Mouse (Mus musculus) right cerebral cortex, postnatal 14 days (tissue): ENCODE measurements around the gene Kcne3.
A peak's percentile ranks its signal among the peaks of the same experiment; 100 is the strongest.

Experiments used
- DNase-seq: peaks from one replicate; pipeline ENCODE4 v3.0.0; 2022

The Kcne3 gene

DNA sequence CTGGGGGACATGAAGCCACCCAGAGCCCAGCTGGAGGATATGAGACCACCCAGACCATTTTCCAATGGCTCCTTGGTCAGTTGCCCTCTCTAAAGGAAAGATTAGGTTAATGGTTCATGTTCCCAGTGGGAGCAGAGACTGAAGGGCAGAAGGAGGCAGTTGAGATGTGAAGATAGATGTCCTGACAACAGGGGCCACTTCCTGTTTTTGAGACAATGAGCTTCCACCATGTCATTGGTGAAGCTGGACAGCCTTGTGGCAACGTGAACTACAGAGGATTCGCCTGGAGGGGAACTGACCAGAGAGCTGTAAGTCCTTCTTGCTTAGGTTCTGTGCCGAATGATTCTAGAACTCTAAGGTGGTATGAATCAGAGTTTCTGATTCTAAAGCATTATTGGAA is at the start of gene Kcne3:
Gene Kcne3, plus strand, starts transcription at position 234 of the 400 bp plus-strand sequence.
- DNase-seq = no peak

DNA sequence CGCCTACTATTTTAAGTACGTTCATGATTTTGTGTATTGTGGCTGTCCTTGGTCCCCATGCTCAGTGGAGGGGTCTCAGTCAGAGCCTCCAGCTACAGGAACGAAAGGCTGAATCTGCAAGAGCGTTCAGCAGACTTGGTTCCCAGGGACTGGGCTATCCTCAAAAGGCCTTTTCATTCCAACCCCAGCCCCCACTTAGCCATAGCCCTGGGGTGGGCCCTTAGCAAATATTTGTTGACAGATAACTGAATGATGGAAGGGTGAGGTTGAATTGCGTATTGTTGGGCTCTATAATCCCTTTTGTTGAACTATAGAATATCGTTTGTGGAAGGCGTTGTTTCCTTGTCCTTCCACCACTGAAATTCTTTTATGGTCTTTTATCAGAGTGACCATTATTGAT is 49.8 kb upstream of the Kcne3 start:
- DNase-seq = no peak

DNA sequence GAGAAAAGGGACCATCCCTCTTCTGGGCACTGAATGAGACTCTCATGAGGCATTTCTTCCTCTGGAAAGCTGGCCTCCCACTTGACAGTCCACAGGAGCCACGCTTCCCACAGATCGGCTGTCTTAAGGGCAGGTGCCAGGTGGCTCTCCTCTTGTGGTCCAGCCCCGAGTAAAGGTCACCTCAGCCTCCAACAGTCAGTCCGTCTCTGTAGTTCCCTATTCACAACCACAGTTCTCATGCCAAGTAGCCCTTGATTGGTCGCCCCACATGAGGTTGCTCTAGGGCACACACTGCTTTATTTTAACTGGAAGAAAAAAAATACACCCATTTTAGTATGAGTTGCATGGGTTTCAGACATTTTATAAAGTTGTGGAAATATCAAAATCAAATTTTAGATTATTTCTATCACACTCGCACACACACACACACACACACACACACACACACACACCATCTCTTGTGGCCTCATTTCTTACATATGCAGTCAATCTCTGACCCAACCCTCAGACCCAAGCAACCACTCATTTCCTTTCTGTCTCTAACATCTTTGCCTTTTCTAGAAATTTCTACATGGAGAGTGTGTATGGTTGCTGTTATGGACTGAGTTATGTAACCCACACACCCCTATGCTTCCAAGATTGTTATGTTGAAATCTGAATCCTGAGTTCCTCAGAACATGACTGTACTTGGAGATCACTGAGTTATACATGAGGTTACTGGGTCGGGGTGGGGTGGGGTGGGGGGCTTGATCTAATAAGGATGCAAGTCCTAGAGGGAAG is 47.9 kb upstream of the Kcne3 start:
- DNase-seq = no peak

DNA sequence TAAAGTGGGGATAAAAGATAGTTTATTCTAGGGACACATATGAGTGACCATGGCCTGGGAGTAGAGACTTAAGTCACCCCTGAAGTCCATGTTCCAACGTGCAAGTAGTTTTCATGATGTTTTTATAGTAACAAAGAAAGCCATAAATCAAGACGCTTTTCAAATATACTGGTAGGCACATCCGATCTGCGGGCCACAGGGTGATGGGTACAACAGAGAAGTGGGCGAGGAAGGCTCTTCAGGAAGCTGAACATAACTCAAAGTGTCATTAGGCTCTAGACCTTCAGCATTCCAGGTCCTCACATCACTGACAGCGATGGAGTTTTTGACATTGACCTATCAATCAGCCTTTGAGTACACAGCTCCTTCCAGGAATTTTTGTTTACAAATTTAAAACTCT is 45.7 kb upstream of the Kcne3 start:
- no peak for DNase-seq

DNA sequence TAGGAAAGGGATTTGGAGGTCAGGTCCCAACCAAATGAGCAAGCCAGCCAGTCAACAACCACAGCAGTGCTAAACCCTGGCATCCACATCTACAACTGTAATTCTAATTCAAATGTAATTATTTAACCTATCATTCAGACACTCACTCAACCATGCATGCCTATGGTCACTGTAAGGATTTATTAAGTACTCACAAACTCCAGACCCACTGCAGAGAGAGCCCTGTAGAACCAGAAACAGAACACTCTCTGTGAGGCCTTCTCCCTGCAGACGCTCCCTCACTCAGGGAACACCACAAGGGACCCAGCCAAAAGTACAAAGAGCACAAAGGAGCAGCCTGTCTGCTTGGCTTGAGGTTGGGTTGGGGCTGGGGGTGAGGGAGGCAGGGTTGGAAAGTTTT is 43.9 kb upstream of the Kcne3 start:
- DNase-seq = no peak

DNA sequence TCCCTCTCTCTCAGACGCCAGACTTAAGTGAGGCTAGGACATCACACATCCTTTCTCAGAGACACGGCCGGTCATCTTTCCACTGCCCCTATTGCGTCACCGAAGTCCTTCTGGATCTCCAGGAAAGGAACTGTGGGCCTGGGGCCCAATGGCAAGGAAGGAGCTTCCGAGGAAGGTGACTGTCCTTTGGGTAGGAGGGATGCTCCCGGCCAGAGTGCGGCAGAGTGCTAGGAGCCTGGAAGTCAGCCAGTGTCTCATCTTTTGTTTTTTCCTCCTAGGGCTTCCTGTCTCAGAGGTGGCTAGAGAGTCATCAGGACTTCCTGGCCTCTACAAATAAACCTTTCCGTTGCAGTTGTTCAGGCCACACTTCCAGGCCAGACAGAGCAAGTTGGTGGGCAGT is 39.3 kb upstream of the Kcne3 start:
- DNase-seq = no peak

DNA sequence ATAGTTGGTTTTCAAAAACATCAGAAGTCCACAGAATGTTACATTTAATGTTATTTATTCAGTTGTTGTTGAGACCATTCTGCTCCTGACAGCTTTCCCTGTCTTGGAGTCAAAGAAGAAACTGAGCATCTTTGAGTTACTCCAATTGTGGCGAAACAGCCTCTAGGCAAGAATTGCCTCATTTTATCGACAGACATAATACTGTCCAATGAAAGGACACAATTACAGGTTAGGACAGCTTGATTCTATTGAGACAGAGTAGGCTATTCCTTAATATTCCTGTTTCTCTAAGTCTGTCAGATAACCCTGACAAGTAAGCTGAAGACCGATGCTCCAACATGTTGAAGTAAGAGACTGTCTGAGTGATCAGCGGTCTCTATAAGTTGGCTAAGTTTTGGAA is 38.2 kb upstream of the Kcne3 start:
- DNase-seq = no peak

DNA sequence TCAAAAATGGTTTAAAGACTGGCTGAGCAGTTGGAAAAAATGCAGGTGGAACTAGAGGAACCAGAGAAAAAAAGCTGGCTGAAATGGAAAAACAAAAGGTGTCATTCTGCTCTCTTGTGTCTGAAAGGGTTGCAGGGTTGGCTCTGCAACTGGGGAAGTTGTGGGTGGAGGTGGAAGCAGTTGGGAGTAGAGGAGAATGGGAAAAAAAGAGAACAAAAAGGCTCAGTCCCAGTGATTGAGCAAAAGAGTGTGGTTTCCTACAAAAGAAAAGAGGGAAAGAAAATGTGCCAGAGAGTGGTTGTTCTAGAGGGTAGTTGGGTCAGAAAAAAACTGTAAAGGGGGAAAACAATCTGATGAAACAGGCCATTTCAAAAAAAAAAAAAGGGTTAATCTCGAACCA is 35.7 kb upstream of the Kcne3 start:
- no peak for DNase-seq

DNA sequence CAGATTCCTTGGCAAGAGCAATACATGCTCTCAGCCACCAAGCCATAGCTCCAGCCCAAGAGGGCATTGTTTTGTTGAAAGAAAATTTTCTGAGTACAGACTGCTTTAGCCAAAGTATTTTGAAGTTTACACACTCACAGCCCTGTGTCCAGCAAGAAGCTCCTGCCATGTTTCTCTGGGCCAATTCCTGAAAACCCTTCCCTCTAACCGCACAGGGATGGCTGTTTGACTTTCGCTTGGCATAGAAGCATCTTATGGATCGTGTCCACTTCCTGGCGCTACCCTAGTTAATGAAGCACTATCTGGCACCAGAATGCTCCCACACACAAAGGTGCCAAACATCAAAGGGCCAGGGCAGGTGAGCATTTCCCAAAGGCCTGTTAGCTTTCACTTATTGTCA is 27.7 kb upstream of the Kcne3 start:
- DNase-seq = no peak

DNA sequence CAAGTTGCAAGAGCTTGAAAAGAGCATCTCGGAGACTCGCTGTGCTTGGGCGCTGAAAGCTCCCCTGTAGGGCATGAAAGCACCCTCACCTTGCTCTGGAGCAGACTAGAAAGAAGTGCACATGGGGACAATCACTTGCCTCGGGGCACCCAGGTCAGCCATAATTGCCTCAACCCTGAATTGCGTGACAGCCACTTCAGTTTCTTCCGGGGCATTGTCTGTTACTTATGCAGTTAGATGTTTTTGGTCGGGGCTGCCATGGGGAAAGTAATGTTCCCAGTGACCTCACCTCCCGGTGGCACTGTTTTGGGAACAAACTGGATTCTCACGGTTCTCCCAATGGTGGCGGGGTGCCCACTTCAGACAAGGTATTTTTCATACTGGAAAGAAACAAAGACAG is 26.2 kb upstream of the Kcne3 start:
- DNase-seq = no peak

DNA sequence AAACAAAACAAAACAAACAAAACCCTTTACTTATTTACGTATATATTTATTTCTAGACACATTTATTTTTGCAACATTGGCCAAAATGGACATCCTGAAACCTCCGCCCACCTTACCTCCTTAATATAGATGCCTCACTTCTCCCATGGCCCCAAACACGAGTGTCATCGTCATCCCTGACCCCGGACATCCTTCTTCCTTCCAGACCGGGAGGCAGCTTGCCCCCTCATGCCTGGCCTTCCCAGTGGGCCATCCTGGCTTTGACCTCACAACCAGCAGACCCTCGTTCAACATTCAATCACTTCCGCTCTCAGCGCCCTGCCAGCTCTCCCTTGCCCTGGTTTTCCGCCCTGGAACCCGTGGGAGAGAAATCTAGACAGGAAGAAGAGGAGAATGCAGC is 25.7 kb upstream of the Kcne3 start:
- DNase-seq = no peak

DNA sequence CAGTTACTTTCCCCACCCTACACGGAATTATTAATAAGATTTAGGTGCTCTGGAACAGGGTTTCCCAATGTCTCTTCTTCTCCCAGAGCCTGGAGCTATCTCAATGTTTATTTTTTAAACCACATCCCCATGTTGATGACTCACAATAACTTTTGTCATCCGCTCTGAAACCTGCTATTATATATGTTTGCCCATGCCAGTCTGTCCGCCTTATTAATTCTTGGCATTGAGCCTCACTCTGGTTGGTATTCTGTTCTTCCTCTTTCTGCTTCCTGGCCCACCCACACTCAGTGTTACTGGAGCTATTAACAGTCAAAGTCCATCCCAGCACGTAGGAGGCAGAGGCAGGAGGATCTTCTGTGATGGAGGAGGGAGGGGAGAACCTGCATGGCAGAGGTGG is 18.6 kb upstream of the Kcne3 start:
- DNase-seq = no peak

DNA sequence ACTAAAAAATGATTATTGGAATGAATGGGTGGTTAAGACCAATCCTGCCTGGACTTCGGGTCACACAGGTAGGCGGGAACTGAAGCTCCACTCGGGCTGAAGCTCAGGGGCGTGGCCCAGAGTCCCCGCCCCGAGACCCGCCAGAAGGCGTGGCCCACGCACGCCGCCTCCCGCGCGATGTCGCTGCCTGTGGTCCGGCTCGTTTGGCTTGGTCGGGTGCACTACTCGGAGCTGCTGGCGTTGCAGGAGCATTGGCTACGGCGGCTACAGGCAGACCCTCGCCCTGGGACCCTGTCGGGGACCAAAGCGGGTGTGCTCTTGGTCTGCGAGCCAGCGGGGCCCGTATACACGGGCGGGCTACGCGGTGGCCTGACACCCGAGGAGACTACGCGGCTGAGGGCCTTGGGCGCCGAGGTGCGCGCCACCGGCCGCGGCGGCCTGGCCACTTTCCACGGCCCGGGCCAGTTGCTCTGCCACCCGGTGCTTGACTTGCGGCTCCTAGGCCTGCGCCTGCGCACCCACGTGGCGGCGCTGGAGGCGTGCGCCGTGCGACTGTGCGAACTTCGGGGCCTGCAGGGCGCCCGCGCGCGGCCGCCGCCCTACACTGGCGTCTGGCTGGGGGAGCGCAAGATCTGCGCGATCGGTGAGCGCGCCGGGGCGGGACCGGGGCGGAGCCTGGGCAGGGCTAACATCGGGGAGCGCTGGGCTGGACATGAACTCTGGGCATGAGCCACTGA is 17.0 kb upstream of the Kcne3 start, which contains the start of gene Lipt2:
Gene Lipt2, plus strand, starts transcription at position 173 of the 737 bp plus-strand sequence.
- peak; percentile 85 for DNase-seq

DNA sequence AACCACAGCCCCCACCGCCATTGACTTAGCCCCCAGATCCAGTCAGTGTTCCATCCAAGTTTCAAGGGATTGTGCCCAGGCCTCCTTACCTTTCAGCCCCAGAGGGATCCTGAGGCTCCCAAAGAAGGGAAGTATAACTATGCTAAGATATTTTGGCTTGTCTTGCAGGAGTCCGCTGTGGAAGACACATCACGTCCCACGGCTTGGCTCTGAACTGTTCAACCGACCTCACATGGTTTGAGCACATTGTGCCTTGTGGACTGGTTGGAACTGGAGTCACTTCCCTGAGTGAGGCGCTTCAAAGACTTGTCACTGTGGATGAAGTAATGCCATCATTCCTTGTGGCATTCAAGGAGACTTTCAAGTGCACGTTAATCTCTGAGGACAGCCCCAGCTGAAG is 16.3 kb upstream of the Kcne3 start:
- no peak for DNase-seq

DNA sequence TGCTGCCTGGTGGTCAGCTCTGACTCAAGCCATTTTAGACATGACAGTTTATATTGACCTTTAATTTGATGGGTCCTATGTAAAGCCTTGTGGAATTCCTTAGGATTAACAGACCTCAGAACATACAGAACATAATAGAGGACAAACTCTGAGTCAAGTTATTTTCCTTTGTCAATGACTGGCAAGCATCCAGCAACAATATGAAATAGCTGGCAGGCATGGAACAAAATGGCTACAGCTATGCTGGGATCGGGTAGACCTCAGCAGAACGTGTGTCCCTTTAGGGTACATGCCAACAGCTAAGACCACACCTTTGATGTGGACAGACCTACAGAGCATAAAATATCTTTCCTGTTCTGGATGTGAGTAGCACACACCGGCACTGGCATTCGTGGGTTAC is 12.8 kb upstream of the Kcne3 start:
- no peak for DNase-seq

DNA sequence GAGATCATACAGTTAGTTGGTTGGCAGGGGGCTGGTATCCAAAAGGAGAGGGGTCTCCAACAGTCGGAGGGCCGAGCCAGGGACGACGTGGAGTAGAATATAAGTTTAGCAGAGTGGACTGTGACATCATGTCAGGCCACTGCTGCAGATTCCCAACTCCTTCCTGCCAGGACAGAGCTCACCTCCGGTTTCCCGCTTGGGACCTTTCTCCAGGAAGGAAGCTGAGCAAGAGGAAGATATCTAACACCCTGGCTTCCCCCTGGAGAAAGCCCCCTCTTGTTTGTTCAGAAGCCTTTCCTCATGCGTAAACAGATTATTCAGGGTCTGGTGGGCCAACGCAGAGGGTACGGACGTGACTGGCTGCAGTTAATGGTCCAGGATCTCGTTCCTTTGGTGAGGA is 7.6 kb upstream of the Kcne3 start:
- no peak for DNase-seq

DNA sequence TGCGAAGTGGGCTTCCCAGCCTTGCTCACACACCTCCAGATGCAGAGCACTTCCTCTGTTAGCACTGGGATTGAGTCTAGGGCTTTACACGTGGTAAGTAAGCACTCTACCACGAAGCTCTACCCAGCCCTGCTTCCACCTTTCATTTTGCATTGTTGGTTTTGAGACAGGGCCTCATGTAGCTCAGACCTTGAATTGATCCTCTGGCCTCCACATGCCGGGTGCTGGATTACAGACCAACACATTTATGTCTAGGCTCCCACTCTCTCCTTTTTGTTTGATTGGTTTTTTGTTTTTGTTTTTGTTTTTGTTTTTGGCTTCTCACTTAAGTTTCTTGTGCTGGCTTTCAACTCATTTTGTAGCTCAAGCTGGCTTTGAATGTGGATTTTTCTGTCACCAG is 5.5 kb upstream of the Kcne3 start:
- no peak for DNase-seq

DNA sequence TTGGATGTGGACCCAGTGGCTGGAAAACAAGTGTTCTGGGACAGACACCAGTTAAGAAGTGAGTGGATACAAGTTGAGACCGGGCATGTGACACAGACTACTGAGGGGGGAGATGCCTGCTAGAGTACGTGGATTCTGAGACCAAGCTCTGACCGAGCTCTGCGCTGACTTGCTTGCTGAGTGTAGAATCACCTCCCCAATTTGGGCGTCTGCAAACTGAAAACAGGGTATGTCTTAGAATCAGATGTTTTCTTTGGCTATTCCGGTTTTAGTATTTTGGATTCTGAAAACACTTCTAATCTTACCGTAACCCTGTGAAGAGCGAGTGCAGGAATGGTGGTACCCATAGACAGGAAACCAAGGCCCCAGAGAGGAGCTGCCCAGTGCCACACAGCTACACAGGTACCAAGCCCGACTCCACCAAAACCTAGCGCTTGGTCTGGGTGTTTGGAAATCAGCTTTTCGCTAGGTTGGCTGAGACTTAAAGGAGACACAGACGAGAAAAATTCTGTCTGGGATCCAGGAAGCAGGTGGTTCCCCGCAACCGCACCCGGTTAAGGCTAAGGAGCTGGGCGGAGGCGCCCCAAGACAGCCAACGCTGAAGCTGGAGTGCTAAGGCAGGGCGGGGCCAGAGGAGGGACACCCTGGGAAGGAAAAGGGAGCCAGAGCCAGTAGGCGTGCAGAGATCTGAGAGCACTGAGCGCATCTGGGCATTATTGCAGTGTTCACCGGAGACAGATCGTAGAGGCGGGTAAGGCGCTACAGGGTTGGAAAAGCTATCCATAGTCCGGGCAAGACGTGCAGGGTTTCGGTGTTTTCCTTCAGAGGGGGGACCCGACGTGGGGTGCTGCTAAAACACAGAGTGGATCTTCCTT is 2.0 kb downstream of the Kcne3 start:
- DNase-seq = peak; percentile 50

DNA sequence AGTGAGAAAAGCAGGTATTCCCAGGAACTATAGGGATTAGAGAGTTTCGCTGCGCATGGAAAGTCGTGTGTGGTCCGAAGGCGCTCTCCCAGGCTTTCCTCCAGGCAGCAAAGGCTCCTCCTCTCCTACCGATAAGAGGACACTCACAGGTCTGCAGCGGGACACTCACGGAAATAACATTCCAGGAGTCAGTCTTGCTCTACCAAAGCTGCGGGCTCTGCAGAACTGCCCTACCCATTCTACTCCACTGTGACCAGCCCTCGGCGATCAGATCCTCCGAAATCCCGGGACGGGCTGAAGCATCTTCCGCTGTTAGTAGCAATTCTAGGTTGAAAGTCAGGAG is 2.6 kb downstream of the Kcne3 start:
- no peak for DNase-seq

DNA sequence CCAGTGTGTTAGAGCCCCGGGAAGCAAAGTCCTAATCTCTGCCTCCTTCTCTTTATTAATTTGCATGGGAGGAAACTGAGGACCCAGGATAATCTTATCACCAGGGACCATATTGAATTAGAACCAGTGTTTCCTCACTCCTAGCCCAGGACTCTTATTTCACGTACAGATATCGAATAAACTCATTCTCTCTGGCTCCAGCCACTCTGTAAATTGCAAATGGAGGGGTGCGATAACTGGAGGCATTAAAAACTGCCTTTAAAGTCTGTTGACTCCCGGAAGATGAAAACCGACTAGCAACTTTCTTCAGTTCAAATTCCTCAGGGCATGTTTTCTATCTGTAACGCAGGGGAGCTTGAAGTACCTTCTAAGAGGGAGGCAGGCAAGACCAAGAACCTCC is 3.1 kb downstream of the Kcne3 start:
- no peak for DNase-seq

DNA sequence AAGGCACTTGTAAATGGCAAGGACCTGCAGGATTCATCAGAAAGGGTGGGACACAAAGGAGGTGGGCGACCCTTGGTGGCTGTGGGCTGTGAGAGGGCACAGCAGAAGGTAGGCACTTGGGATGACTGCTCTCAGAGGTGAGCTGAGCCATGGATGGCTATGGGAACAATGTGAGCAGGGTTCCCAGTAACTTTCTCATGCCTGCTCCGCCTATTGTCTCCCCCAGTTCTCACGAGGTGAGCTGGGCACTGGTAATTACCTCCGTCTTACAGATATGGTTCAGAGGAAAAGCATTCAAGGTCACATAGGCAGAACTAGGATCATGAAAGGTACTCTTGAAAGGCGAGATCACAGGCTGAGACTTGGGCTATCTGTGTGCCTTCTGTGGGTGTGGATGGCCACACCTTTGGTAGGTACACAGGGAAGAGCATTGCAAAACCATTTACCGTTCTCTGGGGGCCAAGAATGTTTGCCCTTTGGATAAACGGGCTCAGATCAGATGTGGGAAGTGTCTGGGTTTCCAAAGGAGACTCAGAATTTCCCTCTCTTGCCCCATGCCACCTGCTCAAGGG is 3.6 kb downstream of the Kcne3 start:
- no peak for DNase-seq

DNA sequence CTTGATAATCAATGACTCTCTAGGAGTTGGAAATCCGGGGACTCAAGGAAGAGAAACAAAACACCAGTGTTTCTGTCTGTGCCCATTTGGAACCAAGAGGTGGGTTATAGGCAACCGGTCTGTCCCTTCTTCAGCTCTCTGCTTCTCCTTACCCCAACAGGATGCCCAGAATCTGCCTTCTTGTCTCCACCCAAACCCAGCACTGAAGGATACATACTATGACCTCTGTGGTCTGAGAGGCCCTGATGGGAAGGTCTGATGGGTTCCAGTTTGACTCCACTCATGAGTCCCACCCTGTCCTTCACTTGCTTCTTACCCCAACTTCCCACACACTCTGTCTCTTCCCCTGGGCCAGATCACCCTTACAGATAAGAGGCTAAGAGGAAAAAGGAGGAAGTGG is 4.9 kb downstream of the Kcne3 start:
- no peak for DNase-seq

DNA sequence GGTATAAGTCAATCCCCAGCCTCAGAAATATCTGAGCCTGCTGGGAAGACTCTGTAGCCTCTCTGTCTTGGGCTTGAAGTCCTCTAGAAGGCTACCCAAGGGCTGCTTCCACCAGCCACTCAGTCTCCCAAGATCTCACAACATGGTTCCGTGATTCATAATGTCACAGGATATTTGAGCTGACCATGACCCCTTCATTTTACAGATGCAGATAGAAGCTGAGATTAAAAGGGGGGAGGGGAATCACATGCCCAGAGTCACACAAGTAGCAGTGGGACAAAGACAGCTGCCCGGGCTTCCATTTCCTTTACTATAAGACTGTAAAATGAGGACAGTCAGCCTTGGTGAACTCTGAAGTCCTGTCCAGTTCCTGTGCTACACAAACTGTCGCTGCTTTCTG is 5.3 kb downstream of the Kcne3 start:
- no peak for DNase-seq
